Mouse (Mus musculus): ENCODE results near the gene 1700025G04Rik. TPM values are rescaled to one million over a fixed set of nuclear protein-coding genes. Genes with fewer than 3 reads are reported as not detected.

Gene 1700025G04Rik
- total and polyA plus RNA-seq, 3 experiments: 1.5 to 19.5 (median 12.8) TPM

- Histone ChIP-seq H3K4me2 (ENCODE audit: insufficient read depth, low read depth, poor library complexity, severe bottlenecking) (no peak overlapping the region), H3K36me3 (replicated peaks in 1 of 2; ENCODE audit: control insufficient read depth in 1 of 2, insufficient read depth in 1 of 2, low read length in 1 of 2) (no peaks in the 10 kb centered on the region), H3K27ac (ENCODE audit: insufficient read depth, low read depth) (no peak overlapping the region), H3K9me3 (replicated peaks; ENCODE audit: low read length) (no peaks in the 10 kb centered on the region), H3K4me1 (ENCODE audit: control insufficient read depth in 1 of 2, insufficient read depth in 2 of 2) (no peaks in the 10 kb centered on the region), H3K27me3 (replicated peaks) (no peaks in the 10 kb centered on the region), H3K9ac (ENCODE audit: insufficient read depth, low read depth) (no peak overlapping the region), H3K4me3 (replicated peaks in 1 of 3; ENCODE audit: low read depth in 2 of 3, low read length in 2 of 3, poor library complexity in 1 of 3) (no peak overlapping the region), H3K79me2 (replicated peaks; ENCODE audit: control insufficient read depth, extremely low read depth, insufficient read depth, poor library complexity, severe bottlenecking) (no peaks in the 10 kb centered on the region)
- DNase-seq (ENCODE audit: extremely low read depth): no peak
- TF ChIP-seq TCF12 (IDR thresholded peaks at IDR 0.05; ENCODE audit: low read depth, low read length) (no peak), MAZ (IDR thresholded peaks at IDR 0.05; ENCODE audit: low read depth, low read length) (no peak), ETS1 (conservative IDR thresholded peaks at IDR 0.05; ENCODE audit: low read depth, low read length) (no peak), POLR2A (IDR thresholded peaks at IDR 0.05; ENCODE audit: low read depth, low read length) (no peak), CTCF (conservative IDR thresholded peaks at IDR 0.05 in 1 of 2, IDR thresholded peaks at IDR 0.05 in 1 of 2; ENCODE audit: low read depth in 2 of 2, low read length in 2 of 2) (no peak), MXI1 (IDR thresholded peaks at IDR 0.05; ENCODE audit: low read depth, low read length) (no peak), TBP (conservative IDR thresholded peaks at IDR 0.05; ENCODE audit: low read depth, low read length) (no peak), E2F4 (IDR thresholded peaks at IDR 0.05; ENCODE audit: insufficient replicate concordance, low read depth, low read length) (no peak), RCOR1 (conservative IDR thresholded peaks at IDR 0.05; ENCODE audit: low read depth, low read length) (no peak), SMC3 (IDR thresholded peaks at IDR 0.05; ENCODE audit: low read depth, low read length) (no peak)
- dilution Hi-C loops (cut with MboI; ENCODE audit: extremely low pct_ligation_motif_present, extremely low pct_unique_long_range_greater_than_20kb, low sequenced_read_pairs) (no loop called here), in situ Hi-C loops (cut with MboI; ENCODE audit: low pct_ligation_motif_present, low pct_unique_long_range_greater_than_20kb, low sequenced_read_pairs) (no loop called here)
Measured at GRCm38 (mm10) chr1:152105246-152105645, 15.3 kb upstream of the 1700025G04Rik start.

- Histone ChIP-seq H3K27ac (ENCODE audit: insufficient read depth, low read depth) (no peak overlapping the region), H3K9ac (ENCODE audit: insufficient read depth, low read depth) (no peak overlapping the region), H3K79me2 (replicated peaks; ENCODE audit: control insufficient read depth, extremely low read depth, insufficient read depth, poor library complexity, severe bottlenecking) (no peaks in the 10 kb centered on the region), H3K4me2 (ENCODE audit: insufficient read depth, low read depth, poor library complexity, severe bottlenecking) (no peak overlapping the region), H3K36me3 (replicated peaks in 1 of 2; ENCODE audit: control insufficient read depth in 1 of 2, insufficient read depth in 1 of 2, low read length in 1 of 2) (no peaks in the 10 kb centered on the region), H3K4me3 (replicated peaks in 1 of 3; ENCODE audit: low read depth in 2 of 3, low read length in 2 of 3, poor library complexity in 1 of 3) (no peak overlapping the region), H3K27me3 (replicated peaks) (no peaks in the 10 kb centered on the region), H3K9me3 (replicated peaks; ENCODE audit: low read length) (no peaks in the 10 kb centered on the region), H3K4me1 (ENCODE audit: control insufficient read depth in 1 of 2, insufficient read depth in 2 of 2) (peaks cover 0 to 7% of the 10 kb centered on the region in 2 experiments; a peak in 2 of 4 replicates)
- dilution Hi-C loops (cut with MboI; ENCODE audit: extremely low pct_ligation_motif_present, extremely low pct_unique_long_range_greater_than_20kb, low sequenced_read_pairs): no loop called here
- TF ChIP-seq UBTF (IDR thresholded peaks at IDR 0.05; ENCODE audit: low read depth, low read length) (no peak), CTCF (conservative IDR thresholded peaks at IDR 0.05 in 1 of 2, IDR thresholded peaks at IDR 0.05 in 1 of 2; ENCODE audit: low read depth in 2 of 2, low read length in 2 of 2) (no peak), JUN (IDR thresholded peaks at IDR 0.05; ENCODE audit: insufficient read depth, low read depth, low read length) (no peak), MAFK (IDR thresholded peaks at IDR 0.05; ENCODE audit: insufficient replicate concordance, low read length) (no peak), RCOR1 (conservative IDR thresholded peaks at IDR 0.05; ENCODE audit: low read depth, low read length) (no peak), KAT2A (IDR thresholded peaks at IDR 0.05; ENCODE audit: insufficient replicate concordance, low read length) (no peak), ELF1 (IDR thresholded peaks at IDR 0.05; ENCODE audit: low read depth, low read length) (no peak), NRF1 (IDR thresholded peaks at IDR 0.05; ENCODE audit: low read depth, low read length) (no peak)
- in situ Hi-C loops (cut with MboI; ENCODE audit: low pct_ligation_motif_present, low pct_unique_long_range_greater_than_20kb, low sequenced_read_pairs): no loop called here
- no peak for DNase-seq (ENCODE audit: extremely low read depth)
Measured at GRCm38 (mm10) chr1:152101746-152102145, 11.8 kb upstream of the 1700025G04Rik start.
